Mouse (Mus musculus) yolk sac, embryonic 10.5 days (tissue): ENCODE data around the gene Mpp4.
A peak's percentile ranks its signal among the peaks of the same experiment; 100 is the strongest.

Experiments used
- DNase-seq: peaks from one replicate; pipeline ENCODE4 v3.0.0-alpha.2; 2017; ENCODE audit warnings: low spot score

The Mpp4 gene

DNA sequence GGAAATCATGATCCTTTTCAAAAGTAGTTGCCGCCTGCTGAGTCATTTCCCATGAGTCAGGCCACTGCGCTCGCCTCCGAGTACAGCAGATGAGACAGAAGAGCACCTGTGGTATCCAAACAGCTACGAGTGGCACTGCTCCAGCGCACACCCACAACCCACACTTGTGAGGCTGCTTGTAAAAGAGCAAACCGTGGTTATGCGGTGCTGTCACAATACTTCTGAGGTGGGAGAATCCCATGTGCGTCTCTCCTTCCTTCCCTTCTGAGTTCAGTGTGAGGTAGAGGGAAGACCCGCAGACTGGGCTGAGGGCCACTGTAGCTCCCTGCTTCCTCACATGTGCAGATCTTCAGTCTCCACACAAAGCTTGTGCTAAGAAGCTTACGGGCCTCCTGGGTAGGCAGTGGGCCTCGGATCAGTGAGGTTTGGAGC, at the start of gene Mpp4:
Mpp4 (minus strand) TSS at position 360 of the 432 bp plus-strand sequence.
- no peak for DNase-seq

DNA sequence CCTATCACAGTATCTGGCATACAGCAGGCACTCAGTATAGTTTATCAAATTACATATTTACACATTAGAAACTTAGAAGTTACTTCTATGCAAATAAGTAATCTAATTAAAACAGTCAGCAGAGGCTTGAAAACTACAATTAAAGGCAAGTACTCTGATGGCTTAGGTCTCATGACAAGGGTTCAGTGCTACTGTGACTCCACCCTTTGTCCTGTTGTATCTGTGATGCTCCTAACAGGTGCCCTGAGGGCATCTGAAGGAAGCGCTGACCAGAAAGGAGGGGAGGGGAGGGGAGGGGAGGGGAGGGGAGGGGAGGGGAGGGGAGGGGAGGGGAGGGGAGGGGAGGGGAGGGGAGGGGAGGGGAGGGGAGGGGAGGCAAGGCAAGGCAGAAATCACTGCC, 49.8 kb upstream of the Mpp4 start:
- no peak for DNase-seq

DNA sequence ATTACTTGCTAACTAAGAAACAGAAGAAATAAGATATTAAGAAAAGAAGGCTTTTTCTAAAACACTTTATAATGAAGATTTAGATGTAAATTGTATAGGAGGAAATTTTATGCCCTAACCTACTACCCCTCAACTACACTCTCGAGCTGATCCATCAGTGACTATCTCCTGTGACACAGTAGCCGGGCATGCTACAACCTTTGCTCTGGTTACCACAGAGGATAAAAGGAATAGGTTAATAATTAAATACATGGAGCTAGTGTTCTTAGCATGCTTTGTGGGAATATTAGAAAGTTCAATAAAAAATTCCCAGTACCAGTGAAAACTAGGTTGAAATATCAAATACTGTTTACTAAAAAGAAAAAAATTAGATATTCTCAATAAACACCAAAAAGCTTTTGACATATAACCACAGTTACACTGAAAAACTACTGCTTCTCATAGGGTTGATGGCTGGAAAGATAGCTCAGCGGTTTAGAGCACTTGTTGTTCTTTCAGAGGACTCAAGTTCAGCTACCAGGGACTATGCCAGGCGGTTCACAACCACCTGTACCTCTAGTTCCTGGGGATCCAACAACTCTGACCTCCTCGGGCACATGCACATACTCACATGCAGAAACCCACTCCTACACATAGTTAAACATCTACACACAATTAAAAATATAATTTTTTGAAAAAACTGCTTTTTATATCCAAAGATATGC, 49.0 kb upstream of the Mpp4 start:
- peak; percentile 30 for DNase-seq

DNA sequence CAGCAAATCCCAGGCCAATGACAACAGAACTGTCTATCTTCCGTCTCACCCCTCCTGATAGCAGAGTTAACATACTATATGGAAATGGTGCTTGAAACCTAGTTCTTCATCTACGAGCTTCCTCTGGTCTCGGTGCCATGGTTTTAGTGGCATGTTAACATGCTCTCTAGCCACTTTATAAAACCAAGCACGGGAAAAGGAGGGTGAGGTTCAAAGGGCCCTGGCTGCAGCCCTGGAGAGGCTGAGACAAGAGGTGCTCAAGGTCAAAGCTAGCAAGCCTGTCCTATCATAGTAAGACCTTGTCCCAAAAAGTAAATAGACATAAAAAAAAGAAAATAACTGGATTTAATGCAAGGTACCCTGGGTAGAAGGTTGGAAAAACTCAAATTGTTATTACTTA, 48.5 kb upstream of the Mpp4 start:
- DNase-seq = no peak

DNA sequence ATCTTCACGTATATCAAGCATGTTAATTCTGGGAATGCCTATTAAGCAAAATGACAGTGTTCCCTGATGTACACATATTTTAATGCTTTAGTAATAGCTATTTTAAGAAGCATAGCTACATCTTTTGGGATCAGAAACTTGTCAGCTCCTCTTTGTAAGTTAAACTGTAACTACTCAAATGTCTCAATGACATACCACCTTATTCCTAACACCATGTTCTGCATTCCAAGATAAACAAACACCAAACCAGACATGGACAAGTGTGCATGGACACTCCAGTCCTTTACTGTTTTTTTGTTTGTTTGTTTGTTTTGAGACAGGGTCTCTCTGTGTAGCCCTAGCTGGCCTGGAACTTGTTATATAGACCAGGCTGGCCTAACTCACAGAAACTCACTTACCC, 45.1 kb upstream of the Mpp4 start:
- no peak for DNase-seq

DNA sequence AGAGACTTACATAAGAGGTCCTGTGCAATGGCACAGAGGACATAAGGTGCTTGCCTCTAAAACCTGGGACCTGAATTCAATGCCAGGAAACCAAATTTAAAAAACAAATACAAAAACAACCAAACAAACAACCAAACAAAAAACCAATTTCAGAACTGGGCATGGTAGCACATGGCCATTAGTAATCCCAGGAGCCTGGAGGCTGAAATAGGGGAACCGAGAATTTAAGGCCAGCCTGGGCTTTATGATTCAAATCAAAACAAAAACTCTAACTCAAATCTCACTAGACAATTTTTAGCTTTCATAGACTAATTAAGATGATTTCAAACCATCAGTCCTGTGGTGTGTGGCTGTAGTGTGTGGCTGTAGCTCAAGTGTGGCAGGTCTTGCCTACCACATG, 41.3 kb upstream of the Mpp4 start:
- no peak for DNase-seq

DNA sequence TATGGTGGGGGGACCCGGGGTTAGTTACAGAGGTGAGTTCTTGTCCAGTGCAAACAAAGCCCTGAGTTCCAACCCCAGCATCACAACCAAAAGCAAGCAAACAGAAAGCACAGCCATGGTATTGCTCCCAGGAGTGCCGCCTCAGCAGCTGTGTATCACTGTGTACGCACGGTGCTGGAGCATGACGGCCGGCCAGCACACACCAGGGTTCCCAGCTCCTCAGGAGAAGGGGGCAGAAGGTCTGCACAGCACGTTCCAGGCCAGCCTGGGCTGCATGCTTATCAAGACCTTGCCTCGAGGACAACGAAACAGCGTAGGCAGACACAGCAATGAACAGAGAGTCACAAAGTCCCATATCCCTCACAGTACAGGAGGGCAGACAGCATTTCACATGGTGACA, 39.2 kb upstream of the Mpp4 start:
- DNase-seq = peak; percentile 23

DNA sequence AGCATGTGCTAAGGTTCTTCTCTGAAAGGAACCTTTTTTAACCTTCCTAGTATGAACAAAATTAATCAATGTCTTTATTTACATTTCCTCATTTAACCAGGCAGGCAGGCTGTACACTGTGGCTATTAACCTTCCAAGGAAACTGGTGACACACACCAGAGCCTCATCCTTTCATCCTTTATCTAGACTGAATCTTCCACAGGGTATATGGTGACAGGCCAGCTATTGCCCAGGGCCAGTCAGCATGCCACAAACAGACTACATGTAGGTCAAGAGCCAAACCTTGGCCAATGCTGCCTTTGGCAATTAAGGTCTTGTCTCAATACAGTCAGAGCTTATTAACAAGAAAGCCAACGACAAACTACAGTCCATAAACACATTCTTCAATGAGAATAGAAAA, 38.4 kb upstream of the Mpp4 start:
- DNase-seq = no peak

DNA sequence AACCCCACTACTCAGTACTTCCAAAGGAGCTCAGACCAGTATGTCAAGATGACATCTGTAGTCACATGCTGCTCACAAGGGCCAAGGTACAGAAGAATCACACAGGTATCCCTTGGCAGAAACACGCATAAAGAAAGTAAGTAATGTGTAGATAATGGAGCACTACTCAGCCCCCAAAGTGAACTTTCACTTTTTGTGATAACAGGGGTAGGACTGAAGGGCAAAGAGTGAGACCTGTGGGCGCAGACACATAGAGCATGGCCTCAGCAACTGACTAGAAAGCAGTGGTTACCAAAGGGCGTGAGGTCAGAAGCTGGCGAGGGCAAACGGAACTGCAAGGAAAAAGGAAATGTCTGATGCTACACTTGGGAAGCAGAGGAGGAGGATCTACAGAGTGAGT, 37.8 kb upstream of the Mpp4 start:
- no peak for DNase-seq

DNA sequence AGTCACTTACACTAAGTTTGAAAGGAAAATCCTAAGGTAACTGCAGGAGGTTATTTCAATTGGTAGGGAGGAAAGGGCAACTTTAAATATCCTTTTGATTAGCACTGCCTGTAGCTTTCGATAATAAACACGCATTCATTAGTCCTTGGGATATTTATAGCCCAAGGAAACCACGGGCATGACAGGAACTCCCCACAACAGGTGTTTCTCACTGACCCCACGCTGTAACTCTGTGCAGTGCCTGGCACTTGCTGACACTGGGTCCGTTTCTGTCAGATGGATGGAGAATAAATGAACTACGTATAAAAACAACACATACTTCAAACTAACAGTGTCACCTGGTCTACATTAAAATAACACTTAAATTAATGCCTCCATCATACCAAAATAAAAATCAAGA, 31.8 kb upstream of the Mpp4 start:
- no peak for DNase-seq

DNA sequence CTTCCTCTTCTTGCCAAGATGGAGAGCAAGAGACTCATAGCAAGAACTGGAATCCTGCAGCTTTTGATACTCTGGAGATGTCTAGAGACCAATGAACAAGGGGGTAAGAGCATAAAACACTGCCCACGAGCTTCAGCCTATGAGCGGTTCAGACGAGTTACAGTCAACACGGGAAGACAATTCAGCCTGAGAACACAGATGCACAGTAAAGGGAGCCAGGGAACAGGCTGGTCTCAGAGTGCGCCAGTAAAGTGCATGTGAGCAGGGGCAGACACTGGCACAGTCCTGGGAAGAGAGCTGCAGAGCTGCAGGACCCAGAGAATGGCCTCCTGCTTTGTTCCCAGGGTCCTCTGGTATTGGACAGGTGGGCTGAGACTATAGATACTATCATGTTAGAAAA, 24.6 kb upstream of the Mpp4 start:
- no peak for DNase-seq

DNA sequence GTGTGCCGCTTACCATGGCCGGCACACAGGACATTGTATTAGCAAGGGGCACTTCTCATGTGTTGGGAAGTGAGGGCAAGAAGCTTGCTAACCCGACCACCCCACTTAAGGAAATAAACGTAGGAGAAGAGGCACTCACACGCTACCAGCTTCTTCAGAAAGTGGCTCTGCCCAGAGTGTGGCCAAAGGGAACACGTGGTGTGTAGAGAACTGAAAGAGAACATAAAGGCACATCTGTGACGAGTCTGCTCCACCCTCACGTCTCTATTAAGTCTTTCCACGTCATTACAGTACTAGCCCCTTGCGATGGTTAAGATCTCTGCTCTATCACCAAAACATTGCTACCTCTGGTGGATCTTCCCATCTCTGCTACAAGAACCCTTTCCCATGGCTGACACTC, 23.1 kb upstream of the Mpp4 start:
- DNase-seq = no peak

DNA sequence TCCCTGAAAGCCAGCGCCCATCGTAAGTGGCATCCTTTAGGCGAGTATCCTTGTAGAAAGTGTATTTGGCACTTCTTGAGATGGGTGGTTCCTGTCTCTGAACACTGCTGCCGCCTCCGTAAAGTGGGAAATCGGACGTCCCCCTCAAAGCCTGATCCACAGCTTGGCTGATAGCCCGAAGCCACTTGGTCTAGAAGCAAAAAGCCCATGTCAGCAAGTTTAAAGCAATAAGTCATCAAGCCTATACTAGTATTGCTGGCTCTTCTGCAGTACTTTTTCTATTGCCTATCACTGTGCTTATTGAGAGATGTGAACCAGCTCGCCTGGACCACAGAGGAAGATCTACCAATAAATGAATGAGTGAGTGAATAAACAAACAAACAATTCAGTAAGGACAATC, 22.2 kb upstream of the Mpp4 start:
- no peak for DNase-seq

DNA sequence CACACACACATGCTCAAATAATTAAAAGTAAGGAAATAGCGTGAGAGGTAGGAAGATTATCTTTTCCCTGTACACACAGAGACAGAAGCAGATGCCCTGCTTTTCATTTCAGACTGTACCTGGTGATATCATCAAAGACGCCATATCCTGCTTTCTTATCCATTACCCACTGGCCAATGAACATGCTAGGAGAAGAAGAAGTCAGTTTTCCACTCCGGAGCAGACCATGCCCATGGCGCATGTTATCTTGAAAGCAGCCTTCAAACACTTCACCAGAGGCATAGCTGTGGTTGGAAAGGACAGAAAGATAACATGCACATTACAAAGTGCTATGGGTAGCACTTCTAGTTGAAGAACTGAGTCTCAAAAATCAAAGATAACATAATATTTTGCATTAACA, 19.9 kb upstream of the Mpp4 start:
- DNase-seq = no peak

DNA sequence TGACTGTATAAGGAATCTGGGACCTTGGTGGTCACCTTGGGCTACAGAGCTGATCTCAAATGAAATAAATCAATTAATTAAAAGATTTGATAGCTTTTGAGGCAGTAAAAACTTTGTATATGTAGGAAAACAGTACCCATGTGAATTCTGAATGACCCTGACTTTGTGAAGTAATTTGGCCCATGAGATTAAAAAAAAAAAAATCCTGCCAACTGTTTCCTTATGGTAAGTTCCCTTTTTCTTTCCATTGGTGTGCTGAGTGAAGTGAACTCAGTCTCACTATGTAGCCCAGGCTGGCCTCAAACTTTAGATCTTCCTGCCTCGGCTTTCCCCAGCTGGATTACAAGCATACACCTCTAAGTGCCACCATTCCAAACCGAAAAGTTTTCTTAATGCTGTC, 19.2 kb upstream of the Mpp4 start:
- DNase-seq = no peak

DNA sequence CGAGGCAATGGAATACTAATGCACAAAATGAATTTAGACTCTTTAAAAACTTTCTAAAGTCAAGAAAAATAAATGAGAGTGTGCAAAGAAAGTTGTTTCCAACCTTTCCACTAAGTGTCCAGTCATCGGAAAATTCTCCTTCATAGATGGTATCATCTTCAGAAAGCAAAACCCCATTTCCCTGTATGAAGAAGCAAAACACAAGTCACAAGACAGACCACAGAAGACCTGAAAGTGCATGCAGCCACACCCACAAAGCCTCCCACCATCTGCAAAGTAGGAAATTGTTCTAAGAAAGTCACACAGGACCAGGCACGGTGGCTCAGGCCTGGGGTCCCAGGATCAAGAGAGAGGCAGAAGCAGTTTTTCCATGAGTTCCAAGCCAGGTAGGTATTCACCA, 16.8 kb upstream of the Mpp4 start:
- DNase-seq = no peak

DNA sequence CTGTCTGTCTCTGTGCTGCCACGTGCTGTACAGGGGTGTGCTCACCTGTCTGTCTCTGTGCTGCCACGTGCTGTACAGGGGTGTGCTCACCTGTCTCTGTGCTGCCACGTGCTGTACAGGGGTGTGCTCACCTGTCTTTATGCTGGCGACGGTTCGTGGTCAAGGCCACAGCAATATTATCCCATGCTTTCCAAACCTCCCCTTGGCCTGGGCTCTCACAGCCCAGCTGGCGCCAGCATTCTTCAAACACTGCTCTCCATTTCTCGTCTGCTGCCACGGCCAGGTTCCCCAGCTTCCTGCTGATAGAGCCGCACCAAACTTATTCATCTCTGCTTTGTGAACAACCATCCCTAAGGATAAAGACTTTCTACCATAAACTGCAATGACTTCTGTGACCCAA, 15.2 kb upstream of the Mpp4 start:
- no peak for DNase-seq

DNA sequence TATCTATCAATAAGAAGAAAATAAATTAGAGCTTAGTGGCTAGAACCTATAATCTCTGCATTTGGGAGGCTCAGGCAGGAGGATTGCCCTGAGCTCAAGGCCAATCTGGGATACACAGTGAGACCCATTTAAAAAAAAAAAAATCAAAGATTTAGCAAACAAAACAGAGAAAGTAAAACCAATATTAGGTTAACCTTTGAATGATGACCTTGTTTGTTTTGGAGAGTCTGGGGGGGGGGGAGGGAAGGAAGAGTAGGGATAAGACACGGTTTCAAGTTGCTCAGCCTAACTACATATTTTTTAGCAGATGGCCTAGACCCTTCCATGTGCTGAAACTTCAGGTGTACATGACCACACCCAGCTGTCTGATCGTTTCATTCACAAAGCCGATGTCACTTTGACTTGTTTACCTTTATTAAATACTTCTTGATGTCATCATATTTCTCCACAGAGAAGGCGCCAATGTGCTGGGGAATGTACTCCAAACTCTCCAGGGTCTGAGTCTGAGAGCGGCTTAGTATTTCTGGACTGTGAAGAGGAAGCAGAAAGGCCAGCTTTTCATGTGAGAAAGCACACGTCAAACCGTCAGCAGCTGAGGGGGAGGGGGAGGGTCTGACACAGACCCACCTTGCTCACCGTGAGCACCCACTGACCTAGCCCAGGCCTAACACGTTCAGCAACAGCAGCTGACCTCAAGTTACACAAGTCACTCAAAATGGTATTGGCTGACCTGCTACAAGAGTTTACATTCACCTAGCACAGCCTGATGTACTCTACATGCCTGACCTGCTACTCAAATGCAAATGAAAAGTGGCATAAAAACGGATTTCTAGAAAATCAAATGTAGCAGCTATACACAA, 11.6 kb upstream of the Mpp4 start:
- DNase-seq = no peak

DNA sequence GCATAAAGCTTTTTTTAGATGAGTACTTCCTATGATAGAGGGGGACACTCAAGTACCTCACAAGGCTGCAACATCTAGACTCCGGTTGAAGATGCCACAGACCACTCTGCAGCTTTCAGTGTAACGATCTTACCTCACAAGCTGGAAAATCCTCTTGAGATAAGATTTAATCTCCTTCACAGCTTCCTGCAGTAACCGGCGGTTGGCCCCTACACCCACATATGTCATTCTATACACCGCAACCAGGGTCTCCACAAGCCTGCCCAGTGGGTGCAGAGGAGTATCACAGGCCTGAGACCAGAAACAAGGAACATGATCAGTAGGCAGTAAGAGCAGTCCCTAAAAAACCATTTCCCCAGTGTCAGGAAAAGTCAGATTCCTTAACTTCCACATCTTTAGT, 9.8 kb upstream of the Mpp4 start:
- no peak for DNase-seq

DNA sequence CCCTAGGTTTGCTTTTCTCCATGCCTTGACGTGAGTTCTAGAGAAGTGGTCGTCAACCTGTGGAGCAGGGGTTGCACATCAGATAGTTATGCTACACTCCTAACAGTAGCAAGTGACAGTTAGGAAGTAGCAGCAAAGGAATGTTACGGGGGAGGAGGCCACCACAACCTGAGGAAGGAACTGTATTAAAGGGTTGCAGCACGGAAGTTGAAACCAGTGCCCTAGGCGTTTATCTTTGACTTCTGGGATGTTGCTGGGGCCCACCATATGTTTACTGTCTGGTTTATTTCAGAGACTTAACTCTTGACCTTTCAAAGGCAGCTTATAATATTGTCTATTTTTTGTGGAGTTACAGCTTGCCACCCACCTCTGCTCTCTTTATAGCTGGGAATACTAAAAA, 8.7 kb upstream of the Mpp4 start:
- no peak for DNase-seq

DNA sequence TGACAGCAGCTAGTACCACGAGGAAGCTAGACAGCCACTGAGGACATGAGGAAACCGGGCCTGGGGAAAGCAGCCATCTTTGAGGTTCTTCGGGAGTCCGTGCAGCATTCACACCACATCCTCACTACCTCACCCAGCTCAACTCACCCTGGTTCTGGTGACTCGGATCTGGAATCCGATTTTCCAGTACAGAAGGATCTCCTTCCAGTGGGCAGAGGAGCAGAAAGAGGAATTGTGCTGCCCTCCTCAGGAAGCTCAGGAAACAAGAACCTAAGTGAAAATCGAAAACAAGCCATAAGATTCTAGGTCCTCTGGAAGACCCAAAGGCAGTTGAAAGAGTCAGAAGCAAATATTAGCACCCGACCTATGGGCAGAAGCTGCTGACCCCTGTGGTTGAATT, 7.1 kb upstream of the Mpp4 start:
- no peak for DNase-seq

DNA sequence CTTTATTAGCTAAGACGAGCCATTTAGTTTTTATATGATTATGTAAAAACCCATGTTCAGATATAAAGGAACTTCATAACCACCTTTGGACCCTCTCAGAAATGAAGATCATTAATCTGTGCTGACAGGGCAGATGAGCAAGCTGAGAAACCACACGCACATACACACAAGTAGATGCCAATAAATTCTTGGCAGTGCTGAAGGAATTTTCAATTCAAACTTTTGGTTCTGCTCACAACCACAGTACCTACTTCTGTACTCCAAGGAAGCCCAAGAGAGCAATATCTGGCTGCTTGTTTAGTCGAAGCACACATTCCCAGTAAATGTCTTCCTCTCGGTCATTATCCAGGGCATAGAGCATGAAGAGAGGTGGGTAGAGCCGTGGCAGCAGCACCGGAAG, 6.4 kb upstream of the Mpp4 start:
- no peak for DNase-seq

DNA sequence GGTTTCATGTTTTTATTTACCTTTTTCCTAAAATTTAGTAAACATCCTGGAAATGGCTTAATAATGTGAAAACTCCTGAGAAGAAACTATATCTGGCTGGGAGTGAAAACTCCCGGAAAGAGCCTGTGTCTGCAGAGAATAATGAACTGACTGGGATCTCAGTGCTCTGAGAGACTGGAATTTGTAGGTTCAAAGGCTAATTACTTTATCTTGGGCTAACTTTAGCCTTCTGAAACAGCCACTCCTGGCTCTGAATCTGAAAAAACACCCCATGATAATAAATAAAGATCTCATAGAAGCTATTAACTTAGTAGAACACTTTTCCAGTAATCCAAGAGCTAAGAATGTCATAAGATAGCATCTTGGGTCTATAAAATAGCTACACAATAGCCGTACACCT, 5.4 kb upstream of the Mpp4 start:
- no peak for DNase-seq
